Mouse (Mus musculus) ovary, postnatal 10 days (tissue): ENCODE results near the gene Nkain4.

Source experiments
- DNase-seq: peaks from one replicate; pipeline ENCODE4 v3.0.0; 2022; ENCODE audit warnings: low spot score

The Nkain4 gene

DNA sequence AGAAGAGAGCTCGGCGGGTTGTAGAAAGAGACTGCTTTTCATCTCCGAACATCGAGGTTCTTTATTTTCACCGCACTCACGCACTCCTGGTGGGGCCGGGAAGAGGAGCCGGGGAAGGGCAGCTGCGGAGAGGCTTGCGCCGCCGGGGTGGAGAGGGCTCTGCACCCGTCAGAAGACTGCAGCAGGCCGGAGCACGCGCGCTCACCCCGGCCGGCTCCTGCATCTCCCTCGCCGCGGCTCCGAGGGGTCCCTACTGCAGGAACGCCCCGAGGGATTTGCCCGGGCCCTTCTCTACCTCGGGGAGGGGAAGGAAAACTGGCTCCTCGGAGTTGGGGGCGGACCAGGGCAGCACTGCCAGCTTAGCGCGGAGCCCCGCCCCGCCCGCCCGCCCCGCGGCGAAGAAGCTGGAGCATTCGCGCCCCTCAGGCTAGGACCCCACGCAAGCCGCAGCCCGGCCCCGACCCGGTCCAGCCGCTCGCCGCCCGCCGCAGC, 60.9 kb downstream of the Nkain4 start:
- DNase-seq = no peak

- no peak for DNase-seq
Measured at GRCm38 (mm10) chr2:180892841-180893521, 61.5 kb downstream of the Nkain4 start.

- no peak for DNase-seq
Measured at GRCm38 (mm10) chr2:180891835-180892323, 62.6 kb downstream of the Nkain4 start.

- no peak for DNase-seq
Measured at GRCm38 (mm10) chr2:180891075-180891834, 63.2 kb downstream of the Nkain4 start.

GRCm38 (mm10) chr2:180890422-180891074, 64.0 kb downstream of the Nkain4 start:
- no peak for DNase-seq

GRCm38 (mm10) chr2:180889921-180890280, 64.6 kb downstream of the Nkain4 start:
- DNase-seq = no peak

GRCm38 (mm10) chr2:180889271-180889920, 65.1 kb downstream of the Nkain4 start:
- no peak for DNase-seq

GRCm38 (mm10) chr2:180885270-180885669, 69.2 kb downstream of the Nkain4 start:
- DNase-seq = no peak
